Mouse (Mus musculus) embryonic facial prominence, embryonic 12.5 days (tissue): ENCODE results near the gene Mrpl11. TPM values are rescaled to one million over a fixed set of nuclear protein-coding genes. Genes with fewer than 3 reads are reported as not detected.
A peak's percentile ranks its signal among the peaks of the same experiment; 100 is the strongest.

Experiments
- ATAC-seq: fragments of 200-750 bp; cut with Nextera tagmentation; 2 replicates; pipeline ENCODE4 v1.8.0; 2017; ENCODE audit not compliant: insufficient number of reproducible peaks, insufficient read depth, low FRiP score, low TSS enrichment
- H3K27ac ChIP-seq: fragments of 300-500 bp; sonication (generic); 2 replicates; pipeline ENCODE4 v1.5.1; 2016; ENCODE audit warnings: mild to moderate bottlenecking
- H3K27me3 ChIP-seq: fragments of 300-500 bp; sonication (generic); 2 replicates; pipeline ENCODE4 v1.6.1; 2016; ENCODE audit warnings: mild to moderate bottlenecking, moderate library complexity
- H3K36me3 ChIP-seq: fragments of 300-500 bp; sonication (generic); 2 replicates; pipeline ENCODE4 v1.6.1; 2016; ENCODE audit warnings: mild to moderate bottlenecking
- H3K4me1 ChIP-seq: fragments of 300-500 bp; sonication (generic); 2 replicates; pipeline ENCODE4 v1.6.1; 2016
- H3K4me2 ChIP-seq: fragments of 300-500 bp; sonication (generic); replicated peaks from 2 replicates; pipeline ENCODE4 v1.6.1; 2016; ENCODE audit warnings: mild to moderate bottlenecking, moderate library complexity
- H3K4me3 ChIP-seq: fragments of 300-500 bp; sonication (generic); 2 replicates; pipeline ENCODE4 v1.5.1; 2016; ENCODE audit warnings: mild to moderate bottlenecking
- H3K9ac ChIP-seq: fragments of 300-500 bp; sonication (generic); 2 replicates; pipeline ENCODE4 v1.6.1; 2016; ENCODE audit warnings: mild to moderate bottlenecking, moderate library complexity
- H3K9me3 ChIP-seq: fragments of 300-500 bp; sonication (generic); 2 replicates; pipeline ENCODE4 v1.6.1; 2016; ENCODE audit warnings: mild to moderate bottlenecking, moderate library complexity
- WGBS: fragments of 180-500 bp; shearing (Covaris S2); methylation state at CpG from one replicate; pipeline ENCODE4 v1.1.7; 2016; 5-methylcytosine and 5-hydroxymethylcytosine counted together
- polyA plus RNA-seq: library from polyadenylated mRNA; unstranded; fragments of >200 nt; fragmentation: Nextera tagmentation; extraction: Ambion mirVana; gene quantifications from 2 replicates; pipeline ENCODE4 v1.2.1, GENCODE M21; 2016

Gene Mrpl11
- polyA plus RNA-seq, result 141 and 142 TPM in 2 replicates

DNA sequence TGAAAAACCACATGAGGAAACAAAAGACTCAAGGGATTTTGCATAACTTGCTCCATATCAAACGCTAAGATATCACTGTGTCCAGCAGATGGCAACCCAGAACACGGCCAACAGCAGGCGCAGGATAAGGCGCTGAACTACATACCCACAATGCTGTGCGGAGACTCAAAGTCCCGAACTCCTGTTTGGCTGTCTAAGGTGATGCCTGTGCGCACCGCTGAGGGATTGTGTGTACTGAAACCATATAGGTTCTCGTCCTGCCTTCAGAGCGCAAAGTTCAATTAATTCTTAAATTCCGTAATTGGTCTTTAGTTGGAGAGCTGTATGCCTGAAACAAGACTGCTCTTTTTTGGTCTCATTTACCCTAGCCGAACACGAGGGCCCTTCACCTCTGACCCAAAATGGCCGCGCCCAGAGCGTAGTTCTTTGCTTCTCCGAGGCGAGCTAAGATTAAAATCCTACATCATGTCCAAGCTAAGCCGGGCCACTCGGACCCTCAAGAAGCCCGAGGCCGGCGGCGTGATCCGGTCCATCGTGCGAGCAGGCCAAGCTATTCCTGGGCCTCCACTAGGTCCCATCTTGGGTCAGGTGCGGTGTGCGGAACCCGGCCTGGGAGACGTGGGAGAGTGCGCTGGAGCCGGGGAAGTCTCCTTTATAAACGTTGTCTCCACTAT lies at the start of gene Mrpl11:
Mrpl11 (plus strand) TSS at position 220 of the 674 bp plus-strand sequence.
- 0% methylated on average over 34 of the region's 34 CpGs for WGBS
- no peaks in the 10 kb centered on the region for H3K9me3 ChIP-seq
- H3K36me3 ChIP-seq, result peaks cover 24% of the 10 kb centered on the region
- H3K4me3 ChIP-seq, result peak within 1 kb of the TSS; percentile 68
- no peaks in the 10 kb centered on the region for H3K27me3 ChIP-seq
- H3K9ac ChIP-seq, result peak within 1 kb of the TSS; percentile 78
- H3K4me1 ChIP-seq, result no peaks in the 10 kb centered on the region
- peak; percentile 94 for ATAC-seq
- H3K27ac ChIP-seq, result peak within 1 kb of the TSS; percentile 74
- H3K4me2 ChIP-seq, result peak within 1 kb of the TSS; percentile 66

DNA sequence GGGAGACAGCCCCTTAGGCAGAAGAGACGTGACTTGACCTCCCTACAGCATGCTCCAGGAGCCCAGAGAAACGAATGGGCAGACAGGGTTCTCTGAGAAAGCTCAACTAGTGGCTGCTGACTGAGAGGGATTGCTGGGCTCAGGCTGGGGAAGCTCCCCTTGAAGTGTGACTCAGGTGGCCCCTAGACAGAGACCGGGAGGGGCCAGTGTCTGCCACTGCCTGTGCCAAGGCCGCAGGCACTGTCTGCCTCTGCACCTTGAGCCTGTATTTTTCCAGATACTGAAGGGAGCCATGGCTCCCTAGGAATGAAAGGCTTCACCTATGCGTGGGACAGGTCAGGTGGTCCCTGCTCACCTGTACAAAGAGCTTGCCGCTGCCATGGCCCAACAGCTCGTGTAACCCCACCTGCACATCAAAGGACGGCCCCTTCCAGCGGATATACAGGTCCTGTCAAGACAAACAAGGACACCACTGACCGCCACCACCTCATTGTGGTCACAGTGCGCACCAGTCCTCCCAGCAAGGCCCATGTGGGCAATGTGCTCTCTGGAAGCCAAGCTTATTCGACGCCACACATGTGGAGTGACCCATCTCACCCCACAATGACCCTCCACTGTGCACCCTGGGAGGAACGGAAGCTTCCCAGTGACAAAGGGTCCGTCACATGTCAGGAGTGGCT lies 45.9 kb upstream of the Mrpl11 start:
- Histone ChIP-seq H3K27me3 (no peaks in the 10 kb centered on the region), H3K4me1 (no peaks in the 10 kb centered on the region), H3K9me3 (no peaks in the 10 kb centered on the region), H3K4me3 (no peak overlapping the region), H3K36me3 (peaks cover 94% of the 10 kb centered on the region), H3K9ac (no peak overlapping the region), H3K27ac (no peak overlapping the region), H3K4me2 (no peak overlapping the region)
- no peak for ATAC-seq
- WGBS, result 88% methylated on average over 15 of the region's 15 CpGs

- no peak overlapping the region for H3K9ac ChIP-seq
- no peaks in the 10 kb centered on the region for H3K9me3 ChIP-seq
- ATAC-seq, result no peak
- no peaks in the 10 kb centered on the region for H3K27me3 ChIP-seq
- H3K36me3 ChIP-seq, result peaks cover 95% of the 10 kb centered on the region
- no peaks in the 10 kb centered on the region for H3K4me1 ChIP-seq
- no peak overlapping the region for H3K4me2 ChIP-seq
- H3K4me3 ChIP-seq, result no peak overlapping the region
- 83% methylated on average over 10 of the region's 10 CpGs for WGBS
- no peak overlapping the region for H3K27ac ChIP-seq
These were observed 45.1 kb upstream of the Mrpl11 start for GRCm38 (mm10) chr19:4916827-4917226.

- WGBS, result 88% methylated on average over 6 of the region's 6 CpGs
These were observed 42.3 kb upstream of the Mrpl11 start for GRCm38 (mm10) chr19:4919652-4920051.

DNA sequence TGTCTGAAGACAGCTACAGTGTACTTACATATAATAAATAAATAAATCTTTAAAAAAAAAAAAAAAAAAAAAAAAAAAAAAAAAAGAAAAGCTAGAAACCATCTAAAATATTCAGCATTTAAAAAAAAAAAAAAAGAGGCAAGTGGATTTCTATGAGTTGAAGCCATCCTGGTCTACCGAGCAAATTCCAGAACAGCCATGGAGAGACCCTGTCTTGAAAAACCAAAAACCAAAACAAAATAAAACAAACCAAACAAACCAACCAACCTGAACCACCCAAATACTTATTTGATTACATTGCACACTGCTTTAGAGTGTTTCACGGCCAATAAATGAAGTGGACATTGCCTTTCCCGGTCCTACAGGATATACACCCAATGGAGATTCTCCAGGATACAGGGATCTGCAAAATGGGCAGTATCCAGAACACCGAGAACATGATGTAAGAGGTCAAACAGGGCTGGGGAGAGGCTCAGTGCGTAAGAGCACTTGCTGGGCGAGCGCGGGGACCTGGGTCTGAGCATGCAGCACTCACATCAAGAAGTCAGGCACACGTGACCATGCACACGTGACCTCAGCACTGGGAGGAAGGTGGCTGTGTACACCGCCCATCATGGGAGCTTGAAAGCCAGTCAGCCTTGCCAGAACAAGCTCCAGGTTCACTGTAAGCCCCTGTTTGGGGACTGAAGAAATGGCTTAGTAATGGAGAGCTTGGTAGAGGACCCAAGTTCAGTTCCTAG lies 36.7 kb upstream of the Mrpl11 start:
- Histone ChIP-seq H3K4me1 (peaks cover 20% of the 10 kb centered on the region; the same call in 1 of the 2 replicates), H3K27ac (no peak overlapping the region), H3K4me2 (no peak overlapping the region), H3K9ac (no peak overlapping the region), H3K27me3 (no peaks in the 10 kb centered on the region), H3K36me3 (peaks cover 55% of the 10 kb centered on the region), H3K4me3 (no peak overlapping the region), H3K9me3 (no peaks in the 10 kb centered on the region)
- no peak for ATAC-seq
- WGBS, result 97% methylated on average over 11 of the region's 11 CpGs

More at GRCm38 (mm10) chr19:4919652-4920051, 42.3 kb upstream of the Mrpl11 start:
- H3K4me3 ChIP-seq, result no peak overlapping the region
- H3K27ac ChIP-seq, result no peak overlapping the region
- no peak for ATAC-seq
- H3K4me2 ChIP-seq, result no peak overlapping the region
- no peaks in the 10 kb centered on the region for H3K27me3 ChIP-seq
- no peak overlapping the region for H3K9ac ChIP-seq
- H3K9me3 ChIP-seq, result no peaks in the 10 kb centered on the region
- peaks cover 96% of the 10 kb centered on the region for H3K36me3 ChIP-seq
- H3K4me1 ChIP-seq, result no peaks in the 10 kb centered on the region

DNA sequence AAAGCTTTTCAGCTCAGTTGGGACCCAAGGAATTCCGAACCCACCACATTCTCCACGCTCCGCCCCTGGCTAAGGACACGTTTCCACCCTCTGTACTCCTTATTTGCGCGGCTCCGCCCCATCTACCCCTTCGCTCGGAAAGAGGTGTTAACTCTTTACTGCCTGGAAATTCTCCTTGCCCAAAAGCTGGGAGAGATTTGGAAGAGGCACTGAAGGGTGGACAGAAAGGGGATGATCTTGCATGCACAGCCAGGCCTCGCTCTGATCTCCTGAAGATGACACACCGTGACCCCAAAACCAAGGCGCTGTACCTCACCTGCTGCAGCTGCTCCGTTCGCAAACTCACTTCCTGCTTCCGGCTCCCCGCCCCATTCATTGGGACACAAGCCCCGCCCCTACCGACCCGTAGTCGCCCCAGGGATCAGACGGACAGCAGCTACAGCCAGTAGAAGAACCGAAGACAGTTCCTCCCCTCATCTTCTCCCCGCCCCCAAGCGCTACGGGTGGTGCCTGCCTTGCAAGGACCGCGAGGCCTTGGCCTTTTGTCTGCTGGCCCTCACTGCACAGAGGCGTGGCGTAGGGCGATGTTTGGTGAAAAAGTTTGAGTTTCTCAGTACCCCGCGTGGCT lies 33.9 kb upstream of the Mrpl11 start, which contains the start of gene Dpp3:
Dpp3 (minus strand) TSS at position 384 of the 628 bp plus-strand sequence.
- Histone ChIP-seq H3K9ac (peak within 1 kb of the TSS; percentile 61), H3K9me3 (no peaks in the 10 kb centered on the region), H3K27me3 (no peaks in the 10 kb centered on the region), H3K4me2 (peak within 1 kb of the TSS; percentile 65), H3K27ac (peak within 1 kb of the TSS; percentile 75), H3K36me3 (peaks cover 28% of the 10 kb centered on the region), H3K4me3 (peak within 1 kb of the TSS; percentile 61), H3K4me1 (peaks cover 20% of the 10 kb centered on the region; the same call in 1 of the 2 replicates)
- WGBS, result under 1% methylated on average over 32 of the region's 32 CpGs
- ATAC-seq, result peak; percentile 92

DNA sequence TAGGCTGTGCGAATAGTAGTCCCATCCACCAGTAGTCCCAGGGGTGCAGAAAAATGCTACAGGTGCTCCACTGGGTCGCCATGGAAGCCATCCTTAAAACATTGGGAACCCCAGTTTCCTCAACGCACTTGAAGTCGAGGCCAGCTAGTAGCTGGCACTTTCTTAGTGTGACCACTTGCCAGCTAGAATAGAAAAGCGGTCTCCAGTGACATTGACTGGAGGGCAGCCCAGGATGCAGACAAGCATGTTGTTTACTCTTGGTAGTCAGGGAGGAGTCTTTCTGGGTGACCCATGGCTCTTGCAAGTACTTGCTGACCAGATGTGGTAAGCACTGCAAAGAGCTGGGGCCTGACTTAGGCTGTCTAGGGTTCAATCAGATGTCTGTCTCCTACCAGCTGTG lies 33.2 kb upstream of the Mrpl11 start:
- 58% methylated on average over 5 of the region's 5 CpGs for WGBS
- Histone ChIP-seq H3K4me1 (peaks cover 20% of the 10 kb centered on the region; the same call in 1 of the 2 replicates), H3K27me3 (no peaks in the 10 kb centered on the region), H3K27ac (peak overlapping the region; percentile 75), H3K4me3 (peak overlapping the region; percentile 61), H3K36me3 (peaks cover 20% of the 10 kb centered on the region), H3K9me3 (no peaks in the 10 kb centered on the region), H3K4me2 (peak overlapping the region; percentile 65), H3K9ac (peak overlapping the region; percentile 61; the same call in 1 of the 2 replicates)
- no peak for ATAC-seq

GRCm38 (mm10) chr19:4936896-4937295 lies 25.1 kb upstream of the Mrpl11 start:
- Histone ChIP-seq H3K9ac (no peak overlapping the region), H3K4me3 (no peak overlapping the region), H3K27me3 (no peaks in the 10 kb centered on the region), H3K27ac (no peak overlapping the region), H3K36me3 (no peaks in the 10 kb centered on the region; the same call in 1 of the 2 replicates), H3K4me2 (no peak overlapping the region), H3K4me1 (no peaks in the 10 kb centered on the region), H3K9me3 (no peaks in the 10 kb centered on the region)
- 79% methylated on average over 2 of the region's 2 CpGs for WGBS
- ATAC-seq, result no peak

DNA sequence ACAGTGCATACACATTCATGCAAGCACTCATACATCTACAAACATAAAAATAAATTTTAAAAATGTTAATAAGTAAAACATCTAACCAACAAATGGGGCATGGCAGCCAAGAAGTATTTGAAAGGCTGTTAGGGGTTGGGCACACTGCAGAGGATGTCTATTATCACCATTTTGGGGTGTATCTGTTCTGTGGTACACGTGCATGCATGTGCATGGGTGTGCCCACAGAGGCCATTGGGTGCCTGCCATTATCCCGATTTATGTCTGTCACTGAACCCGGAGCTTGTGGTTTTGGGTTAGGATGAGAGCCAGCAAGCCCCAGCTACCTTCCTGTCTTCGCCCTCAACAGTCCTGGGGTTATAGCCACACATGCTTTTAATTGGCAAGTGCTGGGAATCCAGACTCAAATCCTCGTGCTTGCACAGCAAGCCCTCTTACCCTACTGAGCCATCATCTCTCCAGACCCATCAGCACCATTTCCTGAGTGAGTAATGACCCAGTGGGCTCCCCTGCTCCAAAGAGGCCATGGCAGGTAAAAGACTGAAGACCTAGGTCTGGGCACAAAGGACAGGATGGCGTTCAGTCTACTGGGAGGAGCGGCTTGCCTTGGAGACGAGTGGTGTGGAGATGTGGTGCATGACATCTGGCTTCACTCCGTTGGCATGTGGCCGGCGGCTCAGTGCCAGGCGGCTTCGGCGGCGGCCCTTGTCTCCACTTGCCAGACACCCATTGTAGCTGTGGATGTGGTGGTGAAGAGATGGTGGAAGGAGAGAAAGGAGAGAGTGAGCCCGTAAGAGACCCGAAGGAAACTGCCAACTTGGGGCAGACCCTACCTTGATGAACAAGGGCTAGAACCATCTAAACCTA lies 24.3 kb upstream of the Mrpl11 start:
- H3K9ac ChIP-seq, result no peak overlapping the region
- WGBS, result 83% methylated on average over 17 of the region's 17 CpGs
- ATAC-seq, result no peak
- no peak overlapping the region for H3K4me2 ChIP-seq
- H3K27me3 ChIP-seq, result no peaks in the 10 kb centered on the region
- no peak overlapping the region for H3K4me3 ChIP-seq
- H3K4me1 ChIP-seq, result peaks cover 4% of the 10 kb centered on the region; the same call in 1 of the 2 replicates
- no peaks in the 10 kb centered on the region; the same call in 1 of the 2 replicates for H3K36me3 ChIP-seq
- H3K9me3 ChIP-seq, result no peaks in the 10 kb centered on the region
- no peak overlapping the region for H3K27ac ChIP-seq

DNA sequence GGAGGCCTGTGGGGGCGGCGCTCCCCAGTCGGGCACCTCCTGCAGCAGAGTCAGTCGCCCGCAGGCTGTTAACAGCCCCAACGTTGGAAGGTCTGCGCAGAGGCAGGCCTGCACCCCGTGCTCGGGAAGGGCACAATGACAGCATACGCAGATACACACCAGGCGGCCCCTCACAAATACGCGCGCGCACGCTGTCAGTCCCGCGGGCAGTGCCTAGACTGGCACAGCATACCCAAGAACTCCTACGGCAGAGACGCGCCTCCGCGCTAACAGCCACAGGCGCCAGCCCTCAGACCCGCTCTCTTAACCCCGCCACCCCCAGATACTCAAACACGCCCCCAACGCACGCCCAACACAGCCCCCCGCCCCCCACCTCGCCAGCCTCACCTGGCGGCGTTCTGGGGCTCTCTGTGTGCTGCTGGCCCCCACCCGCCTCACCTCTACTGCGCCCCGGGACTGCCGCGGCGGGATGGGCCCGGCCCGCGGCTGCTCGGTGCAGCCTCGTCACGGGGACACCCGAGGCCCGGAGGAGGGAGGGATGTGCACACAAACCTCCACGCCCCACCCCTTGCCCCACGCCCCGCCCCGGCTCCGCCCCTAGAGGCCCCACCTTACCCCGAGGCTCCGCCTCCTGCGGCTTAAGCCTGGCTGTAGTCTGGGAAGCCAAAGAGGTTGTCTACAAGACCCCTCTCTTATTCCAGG lies 19.2 kb upstream of the Mrpl11 start, which contains the start of gene Peli3:
Peli3 (minus strand) TSS at position 577 of the 702 bp plus-strand sequence.
- WGBS, result under 1% methylated on average over 49 of the region's 55 CpGs
- Histone ChIP-seq H3K27me3 (no peaks in the 10 kb centered on the region), H3K4me2 (peak within 1 kb of the TSS; percentile 87), H3K9me3 (no peaks in the 10 kb centered on the region), H3K9ac (peak within 1 kb of the TSS; percentile 63), H3K36me3 (no peaks in the 10 kb centered on the region), H3K27ac (0 out of 2 replicates have a peak within 1 kb of the TSS, but pooled peaks have one; percentile 14), H3K4me3 (peak within 1 kb of the TSS; percentile 58), H3K4me1 (peaks cover 4% of the 10 kb centered on the region; the same call in 1 of the 2 replicates)
- ATAC-seq, result peak; percentile 86
